Mouse (Mus musculus) bone marrow macrophage, adult 2 months (primary cell): ENCODE measurements around the gene Abcc4. TPM values are rescaled to one million over a fixed set of nuclear protein-coding genes. Genes with fewer than 3 reads are reported as not detected.

Experiments
- H3K27ac ChIP-seq: 2 replicates; pipeline ENCODE4 v1.5.1; 2012; ENCODE audit warnings: low read depth, low read length; ENCODE audit not compliant: insufficient read depth
- H3K4me1 ChIP-seq: 2 replicates; pipeline ENCODE4 v1.6.1; 2012; ENCODE audit warnings: low read length; ENCODE audit not compliant: control insufficient read depth, insufficient read depth
- H3K4me3 ChIP-seq: 2 replicates; pipeline ENCODE4 v1.5.1; 2012; ENCODE audit warnings: mild to moderate bottlenecking, low read length, moderate library complexity; ENCODE audit not compliant: insufficient read depth
- CTCF ChIP-seq: IDR thresholded peaks from 2 replicates; pipeline ENCODE4 v1.5.1; 2012; ENCODE audit warnings: low read depth, mild to moderate bottlenecking, low read length, moderate library complexity
- POLR2A ChIP-seq: IDR thresholded peaks from 2 replicates; pipeline ENCODE4 v1.6.1; 2012; ENCODE audit warnings: mild to moderate bottlenecking, low read depth, low read length, borderline replicate concordance
- polyA plus RNA-seq: library from polyadenylated mRNA; stranded (reverse); fragments of >200 nt; gene quantifications from 2 replicates; pipeline ENCODE4 v1.2.4, GENCODE M21; 2012; ENCODE audit not compliant: missing spikeins, insufficient read depth, insufficient read length

The Abcc4 gene
- polyA plus RNA-seq, 1 experiment = 8.6 TPM

DNA sequence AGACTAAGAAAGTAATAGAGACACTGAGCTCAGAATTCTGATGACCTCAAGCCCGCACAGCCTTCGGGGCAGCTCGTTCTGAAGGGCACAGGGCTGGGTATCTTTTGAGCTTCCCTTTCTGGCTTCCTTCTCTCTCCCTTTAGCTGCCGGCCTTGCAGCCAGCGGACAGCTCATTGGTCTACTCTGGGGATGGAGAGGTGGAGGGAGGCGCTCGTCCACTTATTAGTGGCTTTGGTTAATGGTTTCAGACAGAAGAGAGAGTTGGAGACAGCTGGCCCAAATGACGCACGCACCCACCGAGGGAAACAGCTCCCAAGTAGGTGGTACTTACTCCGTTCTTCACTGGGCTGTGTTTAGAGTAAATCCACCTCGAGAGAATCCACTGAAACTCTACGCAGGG is 214.7 kb downstream of the Abcc4 start:
- TF ChIP-seq CTCF (no peak), POLR2A (no peak)
- Histone ChIP-seq H3K27ac (no peak overlapping the region), H3K4me3 (no peak overlapping the region), H3K4me1 (no peaks in the 10 kb centered on the region)

DNA sequence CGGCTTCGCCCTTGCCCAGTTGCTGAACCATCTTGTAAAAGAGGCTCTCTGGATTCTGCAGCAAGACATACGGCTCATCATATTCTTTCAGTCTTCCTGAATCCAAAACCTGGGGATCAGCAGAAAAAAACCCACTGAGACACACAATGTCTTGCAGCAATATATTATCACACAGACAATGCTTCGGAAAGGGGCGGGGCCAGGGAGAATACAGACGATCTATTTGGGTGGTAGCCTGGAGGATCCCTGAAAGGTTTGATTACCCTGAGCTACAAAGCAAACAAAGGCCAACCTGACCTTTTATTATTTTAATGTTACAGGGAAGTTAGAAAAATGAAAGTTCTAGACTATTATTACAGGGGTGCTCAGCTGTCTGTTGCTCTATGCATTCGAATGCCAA is 215.5 kb downstream of the Abcc4 start:
- TF ChIP-seq CTCF = no peak
- no peak for TF ChIP-seq POLR2A
- Histone ChIP-seq H3K4me1 (no peaks in the 10 kb centered on the region), H3K27ac (no peak overlapping the region), H3K4me3 (no peak overlapping the region)

DNA sequence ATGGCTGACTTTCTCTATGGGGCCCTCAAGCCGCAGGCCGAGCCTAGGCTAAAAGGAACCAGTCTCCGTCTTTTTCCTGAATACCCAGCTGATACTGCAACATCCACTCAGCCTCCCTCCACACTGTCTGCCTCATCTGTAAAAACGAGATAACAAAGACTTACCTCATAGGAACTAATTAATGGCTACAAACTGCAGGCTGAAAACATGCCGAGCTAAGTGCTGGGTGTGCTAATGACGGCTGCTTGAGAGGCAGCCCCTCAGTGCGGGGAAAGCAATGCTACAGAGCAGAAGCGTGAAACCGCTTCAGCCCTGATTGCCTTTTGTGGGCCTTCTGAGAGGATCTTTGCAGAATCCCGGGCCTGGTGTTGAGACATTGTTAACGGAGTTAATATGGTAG is 219.7 kb downstream of the Abcc4 start:
- TF ChIP-seq CTCF (no peak), POLR2A (no peak)
- H3K27ac ChIP-seq = no peak overlapping the region

DNA sequence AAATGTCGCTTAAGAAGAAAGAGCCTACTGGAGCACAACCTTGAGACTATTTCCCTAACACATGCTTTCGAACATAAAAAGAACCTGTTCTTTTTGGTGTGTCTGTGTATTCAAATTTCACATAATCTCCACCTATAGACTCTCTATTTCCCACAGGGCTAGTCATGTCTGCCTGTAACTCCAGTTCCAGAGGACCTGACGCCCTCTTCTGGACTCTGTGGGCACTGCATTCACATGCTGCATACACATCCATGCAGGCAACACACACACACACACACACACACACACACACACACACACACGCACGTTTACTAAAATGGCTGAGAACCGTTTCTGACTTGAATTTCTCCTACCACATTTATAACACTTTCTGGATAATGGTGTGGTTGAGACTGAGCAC is 220.4 kb downstream of the Abcc4 start:
- no peaks in the 10 kb centered on the region for H3K4me1 ChIP-seq
- no peak overlapping the region for H3K4me3 ChIP-seq
- no peak for TF ChIP-seq POLR2A
- TF ChIP-seq CTCF = no peak
- no peak overlapping the region for H3K27ac ChIP-seq

More for the DNA sequence above, 219.7 kb downstream of the Abcc4 start:
- Histone ChIP-seq H3K4me1 (no peaks in the 10 kb centered on the region), H3K4me3 (no peak overlapping the region)

DNA sequence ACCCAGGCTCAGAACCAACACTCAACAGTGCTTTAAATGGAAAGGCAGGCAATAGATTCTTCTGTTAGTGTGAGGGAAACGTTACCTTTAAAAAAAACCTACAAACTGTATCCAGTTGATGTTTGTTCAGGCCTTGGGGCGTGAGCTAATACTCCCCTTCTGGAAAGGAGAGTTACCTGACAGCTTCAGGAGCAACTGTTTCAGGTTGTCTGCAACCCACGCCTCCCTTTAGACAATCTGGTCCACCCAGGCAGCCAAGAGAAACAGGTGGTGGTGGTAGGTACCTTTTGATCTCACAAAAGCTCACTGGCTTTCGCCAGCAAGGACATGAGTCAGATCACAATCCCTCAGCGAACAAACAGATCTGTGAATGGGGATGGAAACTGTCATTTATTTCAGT is 223.7 kb downstream of the Abcc4 start:
- no peak for TF ChIP-seq CTCF
- TF ChIP-seq POLR2A = no peak

DNA sequence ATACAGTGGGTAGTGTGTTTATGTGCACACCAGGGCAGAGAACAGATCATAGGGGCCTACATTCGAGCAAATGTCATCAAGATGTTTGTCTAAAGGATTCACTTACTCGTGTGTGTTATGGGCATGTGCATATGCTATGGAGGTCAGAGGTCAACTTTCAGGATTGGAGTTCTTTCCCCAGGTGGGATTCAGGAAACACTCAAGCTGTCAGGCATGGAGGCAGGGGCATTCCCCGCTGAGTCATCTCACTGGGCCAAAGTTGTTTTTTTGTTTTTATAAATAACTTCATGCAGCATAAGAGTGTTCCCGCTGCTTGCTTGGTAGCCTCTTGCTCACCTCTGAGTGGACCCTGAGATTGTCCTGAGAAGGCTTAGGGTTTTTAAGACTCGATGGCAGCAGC is 224.2 kb downstream of the Abcc4 start:
- Histone ChIP-seq H3K4me3 (no peak overlapping the region), H3K27ac (no peak overlapping the region), H3K4me1 (no peaks in the 10 kb centered on the region)
- no peak for TF ChIP-seq POLR2A
- no peak for TF ChIP-seq CTCF

More for the DNA sequence above, 223.7 kb downstream of the Abcc4 start:
- no peak overlapping the region for H3K4me3 ChIP-seq
- no peaks in the 10 kb centered on the region for H3K4me1 ChIP-seq
- H3K27ac ChIP-seq = no peak overlapping the region

DNA sequence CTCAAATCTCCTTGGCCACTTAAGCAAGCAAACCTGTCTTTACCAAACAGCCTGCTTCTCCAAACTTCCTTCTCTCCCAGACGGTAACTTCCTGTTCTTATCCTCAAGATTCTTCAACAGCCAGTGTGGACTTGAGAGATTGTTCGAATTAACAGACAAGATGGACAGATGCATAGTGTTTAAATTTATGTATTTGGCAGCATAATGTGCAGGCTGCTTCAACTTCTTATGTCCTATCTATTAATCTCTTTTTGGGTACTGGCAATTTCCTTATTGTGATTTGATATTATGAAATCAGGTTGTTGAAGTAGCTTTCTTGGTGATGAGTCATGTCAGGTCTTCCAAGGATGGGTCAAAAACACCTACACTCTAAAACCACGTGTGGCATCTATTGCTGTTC is 229.7 kb downstream of the Abcc4 start:
- TF ChIP-seq CTCF = no peak
- TF ChIP-seq POLR2A = no peak
- no peak overlapping the region for H3K4me3 ChIP-seq

DNA sequence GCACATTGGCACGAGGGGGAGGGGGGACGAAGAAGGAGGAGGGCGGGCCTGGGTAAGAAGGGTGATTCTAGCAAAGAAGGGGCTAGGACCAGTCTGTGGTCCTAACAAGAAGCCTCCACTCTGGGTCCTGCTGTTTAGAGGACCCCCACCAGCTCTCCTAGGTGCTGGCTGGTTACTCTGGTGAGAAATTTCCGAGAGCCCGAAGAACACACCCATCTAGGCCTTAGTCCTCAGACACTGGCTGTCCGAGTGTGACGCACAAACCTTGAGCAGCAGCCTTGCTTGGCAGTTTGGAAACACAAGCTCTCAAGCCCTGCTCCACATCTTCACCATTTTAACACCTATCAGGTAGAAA is 230.9 kb downstream of the Abcc4 start:
- no peak overlapping the region for H3K27ac ChIP-seq
- H3K4me1 ChIP-seq = no peaks in the 10 kb centered on the region
- TF ChIP-seq CTCF = no peak
- no peak for TF ChIP-seq POLR2A
- no peak overlapping the region for H3K4me3 ChIP-seq

More for the DNA sequence above, 229.7 kb downstream of the Abcc4 start:
- no peaks in the 10 kb centered on the region for H3K4me1 ChIP-seq
- H3K27ac ChIP-seq = no peak overlapping the region

DNA sequence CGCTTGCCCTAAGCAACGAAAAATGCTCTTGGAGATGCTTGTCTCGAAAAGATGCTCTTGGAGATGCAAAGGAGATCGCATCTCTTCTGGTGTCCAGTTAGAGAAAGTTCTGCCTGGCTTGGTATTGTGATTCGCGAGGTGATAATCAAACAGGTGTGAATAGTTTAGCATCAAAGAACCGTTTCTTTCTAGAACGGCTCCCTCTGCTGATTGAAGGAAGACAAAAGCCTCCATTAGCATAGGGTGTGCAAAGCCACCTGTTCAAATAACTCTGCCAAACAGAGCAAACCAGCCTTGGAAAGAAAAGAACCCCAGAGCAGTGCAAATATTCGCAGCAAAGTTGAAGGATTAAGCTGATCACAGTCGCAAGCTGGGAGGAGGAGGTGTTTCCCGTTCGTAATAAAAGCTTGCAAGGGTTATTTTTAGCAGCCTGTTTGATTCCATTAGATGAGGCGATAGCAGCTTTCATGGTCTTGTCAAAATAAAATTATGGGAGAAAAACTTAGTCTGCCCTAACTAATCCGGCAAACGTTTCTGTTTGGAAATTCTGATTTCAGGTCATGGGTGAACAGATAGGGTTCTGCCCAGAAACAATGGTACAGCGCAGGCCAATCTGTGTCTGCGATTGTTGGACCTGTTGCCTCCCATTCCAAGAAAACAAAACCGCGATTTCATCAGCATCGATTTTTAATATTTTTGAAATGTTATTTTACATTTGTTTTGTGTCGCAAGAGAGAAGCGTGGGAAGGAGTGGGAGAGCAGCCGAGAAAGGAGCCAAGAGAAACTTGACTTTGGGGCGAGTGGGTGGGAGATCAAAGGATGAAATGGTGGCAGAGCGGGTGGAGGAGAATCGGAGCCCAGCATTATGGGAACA is 231.6 kb downstream of the Abcc4 start:
- H3K4me3 ChIP-seq = no peak overlapping the region
- no peaks in the 10 kb centered on the region for H3K4me1 ChIP-seq

DNA sequence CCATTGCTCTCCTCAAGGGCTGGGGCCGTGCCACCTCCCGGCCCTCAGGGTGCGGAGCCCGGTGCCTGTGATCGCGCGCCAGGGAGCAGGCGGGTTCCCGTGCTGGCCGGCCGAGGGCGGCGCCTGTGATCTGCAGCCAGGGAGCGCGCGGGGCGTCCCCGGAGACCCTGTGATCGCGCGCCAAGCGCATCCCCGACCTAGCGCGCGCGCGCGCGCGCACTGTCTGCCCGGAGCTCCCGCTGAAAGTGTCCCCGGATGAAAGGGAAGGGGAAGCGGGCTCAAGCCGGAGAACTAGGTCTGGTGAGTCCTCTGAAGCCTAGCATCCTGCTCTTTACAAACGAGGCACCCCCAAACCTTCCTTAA is 232.2 kb downstream of the Abcc4 start:
- Histone ChIP-seq H3K4me1 (no peaks in the 10 kb centered on the region), H3K4me3 (no peak overlapping the region; the same call in 1 of the 2 replicates), H3K27ac (no peak overlapping the region)
- TF ChIP-seq CTCF = no peak
- TF ChIP-seq POLR2A = no peak

More for the DNA sequence above, 231.6 kb downstream of the Abcc4 start:
- no peak for TF ChIP-seq CTCF
- TF ChIP-seq POLR2A = no peak
- H3K27ac ChIP-seq = no peak overlapping the region
